Mouse (Mus musculus) spleen, postnatal 14 days (tissue): ENCODE measurements around the gene Bud13.
"Not testable (repeated sequence)": the region's sequence is repeated elsewhere in the genome, so short reads cannot be mapped to it uniquely, and the experiment has no call there.

Experiments used
- DNase-seq, 2 experiments: peaks; one replicate each; pipeline ENCODE4 v3.0.0; 2021 to 2022; ENCODE audit warnings: low spot score in 2 of 2

The Bud13 gene

GRCm38 (mm10) chr9:46298381-46298780 lies 15.6 kb downstream of the Bud13 start:
- DNase-seq: no peak

- DNase-seq: peak in 1 of 2 experiments; percentile 38
Observed at GRCm38 (mm10) chr9:46302142-46302541, 19.3 kb downstream of the Bud13 start.

GRCm38 (mm10) chr9:46309121-46309520 lies 26.3 kb downstream of the Bud13 start:
- no peak for DNase-seq

- DNase-seq: peak; percentile 19 to 47
Observed at GRCm38 (mm10) chr9:46314507-46314906, 31.7 kb downstream of the Bud13 start.

GRCm38 (mm10) chr9:46314921-46315320 lies 32.1 kb downstream of the Bud13 start:
- no peak for DNase-seq

GRCm38 (mm10) chr9:46315807-46316365 lies 33.1 kb downstream of the Bud13 start:
- DNase-seq: no peak

GRCm38 (mm10) chr9:46316388-46316787 lies 33.6 kb downstream of the Bud13 start:
- DNase-seq: no peak

GRCm38 (mm10) chr9:46316909-46317308 lies 34.1 kb downstream of the Bud13 start:
- no peak for DNase-seq

GRCm38 (mm10) chr9:46317957-46318356 lies 35.1 kb downstream of the Bud13 start:
- DNase-seq: no peak

- not testable (repeated sequence) for DNase-seq
Observed at GRCm38 (mm10) chr9:46319886-46320285, 37.1 kb downstream of the Bud13 start, which contains the start of gene 4931429L15Rik. 4931429L15Rik (minus strand) TSS chr9:46319986.

GRCm38 (mm10) chr9:46320461-46320860 lies 37.7 kb downstream of the Bud13 start:
- no peak for DNase-seq

GRCm38 (mm10) chr9:46326694-46327405 lies 44.0 kb downstream of the Bud13 start:
- DNase-seq: no peak

- DNase-seq: no peak
Observed at GRCm38 (mm10) chr9:46327706-46328571, 45.1 kb downstream of the Bud13 start.

- no peak for DNase-seq
Observed at GRCm38 (mm10) chr9:46328572-46329249, 45.9 kb downstream of the Bud13 start.

- DNase-seq: no peak
Observed at GRCm38 (mm10) chr9:46329250-46329648, 46.4 kb downstream of the Bud13 start.

GRCm38 (mm10) chr9:46329801-46330585 lies 47.2 kb downstream of the Bud13 start:
- DNase-seq: no peak

GRCm38 (mm10) chr9:46330586-46330895 lies 47.7 kb downstream of the Bud13 start:
- no peak for DNase-seq

- no peak for DNase-seq
Observed at GRCm38 (mm10) chr9:46331301-46331700, 48.5 kb downstream of the Bud13 start.

- no peak for DNase-seq
Observed at GRCm38 (mm10) chr9:46334471-46335025, 51.7 kb downstream of the Bud13 start.

GRCm38 (mm10) chr9:46335461-46335995 lies 52.7 kb downstream of the Bud13 start:
- DNase-seq: no peak

- DNase-seq: not testable (repeated sequence)
Observed at GRCm38 (mm10) chr9:46336294-46336693, 53.5 kb downstream of the Bud13 start.
